Mouse (Mus musculus): Measurements from ENCODE around the gene Gm10642. TPM values are rescaled to one million over a fixed set of nuclear protein-coding genes. Genes with fewer than 3 reads are reported as not detected.

The Gm10642 gene
- polyA plus RNA-seq, 1 experiment from 2014 or later, result 0.45 TPM

DNA sequence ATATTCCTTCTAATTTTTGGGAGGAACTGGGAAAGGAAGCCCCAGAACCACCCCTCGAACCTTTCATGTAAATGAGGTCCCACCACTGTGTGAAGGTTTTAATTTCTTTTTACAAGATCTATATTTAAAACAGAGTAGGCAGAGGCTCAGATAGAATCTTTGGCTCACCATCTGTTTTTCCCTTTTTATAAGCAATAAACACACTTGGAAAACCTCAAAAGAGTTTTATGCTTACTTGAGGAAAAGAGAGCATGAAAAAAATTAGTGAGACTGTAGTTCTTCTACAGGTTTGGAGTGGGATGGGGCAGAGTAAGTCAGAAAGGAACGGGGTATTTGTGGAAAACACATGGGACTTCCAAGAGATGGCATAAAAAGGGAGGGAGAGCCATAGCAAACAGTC lies 3.8 kb upstream of the Gm10642 start:
- no peaks in the 10 kb centered on the region for H3K9me3 ChIP-seq (ENCODE audit: control insufficient read depth, low read length)
- no peak for ATAC-seq (ENCODE audit: insufficient number of reproducible peaks, insufficient read depth, low FRiP score, low read depth)
- H3K27me3 ChIP-seq (ENCODE audit: control insufficient read depth, insufficient read depth, low read length), result no peaks in the 10 kb centered on the region
- no peak overlapping the region for H3K4me3 ChIP-seq (ENCODE audit: control insufficient read depth in 1 of 2, insufficient read depth in 1 of 2, low read depth in 1 of 2, low read length in 2 of 2)
- no peak overlapping the region for H3K4me2 ChIP-seq (ENCODE audit: low read length)
- 69% methylated on average over 2 of the region's 2 CpGs for WGBS
- H3K36me3 ChIP-seq (ENCODE audit: control insufficient read depth, insufficient read depth, low read length), result peaks cover 3% of the 10 kb centered on the region; the same call in 1 of the 2 replicates
- H3K27ac ChIP-seq (replicated peaks in 1 of 2; ENCODE audit: control insufficient read depth in 1 of 2, insufficient read depth in 1 of 2, low read depth in 2 of 2, low read length in 2 of 2), result no peak overlapping the region
- peaks cover 0 to 16% of the 10 kb centered on the region in 2 experiments; a peak in 2 of 4 replicates for H3K4me1 ChIP-seq (ENCODE audit: control insufficient read depth in 2 of 2, insufficient read depth in 2 of 2, low read length in 2 of 2)
- H3K9ac ChIP-seq (ENCODE audit: low read length), result no peak overlapping the region

DNA sequence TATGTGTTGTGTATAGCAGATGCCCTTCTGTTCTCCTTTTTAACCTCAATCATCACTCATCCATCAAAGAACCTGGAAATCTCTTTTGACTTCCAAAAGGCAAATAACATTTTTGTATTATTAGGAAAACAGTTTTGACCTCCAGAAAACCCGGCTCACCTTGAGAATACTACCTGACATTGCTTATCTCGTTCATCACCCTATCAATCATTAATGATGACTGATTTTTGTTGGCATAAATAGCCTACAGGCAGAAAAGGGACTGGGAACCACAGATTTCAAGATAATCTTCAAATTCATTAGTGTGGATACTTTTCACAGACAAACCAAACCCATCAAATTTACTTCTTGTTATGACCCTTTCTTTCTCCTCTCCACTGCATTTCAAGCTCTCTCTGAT lies 2.2 kb upstream of the Gm10642 start:
- no peak for ATAC-seq (ENCODE audit: insufficient number of reproducible peaks, insufficient read depth, low FRiP score, low read depth)
- no peak overlapping the region for H3K4me3 ChIP-seq (ENCODE audit: control insufficient read depth in 1 of 2, insufficient read depth in 1 of 2, low read depth in 1 of 2, low read length in 2 of 2)
- no peaks in the 10 kb centered on the region for H3K27me3 ChIP-seq (ENCODE audit: control insufficient read depth, insufficient read depth, low read length)
- H3K4me1 ChIP-seq (ENCODE audit: control insufficient read depth in 2 of 2, insufficient read depth in 2 of 2, low read length in 2 of 2), result peaks cover 2 to 16% of the 10 kb centered on the region in 2 experiments; a peak in 3 of 4 replicates
- peak overlapping the region; percentile 65; the same call in 1 of the 2 replicates for H3K4me2 ChIP-seq (ENCODE audit: low read length)
- H3K27ac ChIP-seq (replicated peaks in 1 of 2; ENCODE audit: control insufficient read depth in 1 of 2, insufficient read depth in 1 of 2, low read depth in 2 of 2, low read length in 2 of 2), result no peak overlapping the region
- no peaks in the 10 kb centered on the region for H3K9me3 ChIP-seq (ENCODE audit: control insufficient read depth, low read length)
- H3K36me3 ChIP-seq (ENCODE audit: control insufficient read depth, insufficient read depth, low read length), result peaks cover 3% of the 10 kb centered on the region; the same call in 1 of the 2 replicates
- WGBS, result 80% methylated on average over 2 of the region's 2 CpGs
- no peak overlapping the region for H3K9ac ChIP-seq (ENCODE audit: low read length)

GRCm38 (mm10) chr9:70654496-70654895 lies 1.6 kb upstream of the Gm10642 start:
- Histone ChIP-seq H3K27me3 (ENCODE audit: control insufficient read depth, insufficient read depth, low read length) (no peaks in the 10 kb centered on the region), H3K4me3 (ENCODE audit: control insufficient read depth in 1 of 2, insufficient read depth in 1 of 2, low read depth in 1 of 2, low read length in 2 of 2) (no peak overlapping the region), H3K4me2 (ENCODE audit: low read length) (peak overlapping the region; percentile 65), H3K4me1 (ENCODE audit: control insufficient read depth in 2 of 2, insufficient read depth in 2 of 2, low read length in 2 of 2) (peaks cover 2 to 16% of the 10 kb centered on the region in 2 experiments; a peak in 3 of 4 replicates), H3K9me3 (ENCODE audit: control insufficient read depth, low read length) (no peaks in the 10 kb centered on the region), H3K36me3 (ENCODE audit: control insufficient read depth, insufficient read depth, low read length) (peaks cover 3% of the 10 kb centered on the region; the same call in 1 of the 2 replicates), H3K27ac (replicated peaks in 1 of 2; ENCODE audit: control insufficient read depth in 1 of 2, insufficient read depth in 1 of 2, low read depth in 2 of 2, low read length in 2 of 2) (no peak overlapping the region), H3K9ac (ENCODE audit: low read length) (no peak overlapping the region)
- ATAC-seq (ENCODE audit: insufficient number of reproducible peaks, insufficient read depth, low FRiP score, low read depth), result no peak
- 77% methylated on average over 4 of the region's 4 CpGs for WGBS

DNA sequence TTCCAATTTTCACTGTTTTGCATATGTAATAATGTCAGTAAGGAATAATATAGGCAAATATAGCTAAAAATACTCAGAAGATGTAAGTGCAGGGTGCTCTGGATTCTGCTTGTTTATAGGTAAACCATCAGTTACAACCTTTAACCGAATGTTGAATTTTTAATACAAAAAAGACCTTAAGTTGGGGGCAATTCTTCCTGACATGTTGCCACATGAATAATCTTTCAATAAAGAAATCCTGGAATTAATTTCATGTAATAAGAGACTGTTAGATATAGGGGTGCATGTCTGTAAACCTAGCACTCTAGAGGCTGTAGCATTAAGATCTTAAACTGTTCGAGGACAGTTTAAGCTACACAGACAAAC lies 304 bp upstream of the Gm10642 start:
- 31% methylated on average over 2 of the region's 2 CpGs for WGBS

GRCm38 (mm10) chr9:70657013-70657967 lies 1.2 kb downstream of the Gm10642 start, which contains the start of gene Mindy2:
Mindy2 (minus strand) TSS chr9:70657174.
- H3K27me3 ChIP-seq (ENCODE audit: control insufficient read depth, insufficient read depth, low read length), result no peaks in the 10 kb centered on the region
- peak within 1 kb of the TSS; percentile 65 for H3K4me2 ChIP-seq (ENCODE audit: low read length)
- H3K4me3 ChIP-seq (ENCODE audit: control insufficient read depth in 1 of 2, insufficient read depth in 1 of 2, low read depth in 1 of 2, low read length in 2 of 2), result peak within 1 kb of the TSS; percentile 91 to 95
- H3K9ac ChIP-seq (ENCODE audit: low read length), result peak within 1 kb of the TSS; percentile 90
- H3K4me1 ChIP-seq (ENCODE audit: control insufficient read depth in 2 of 2, insufficient read depth in 2 of 2, low read length in 2 of 2), result peaks cover 2 to 16% of the 10 kb centered on the region in 2 experiments; a peak in 3 of 4 replicates
- no peaks in the 10 kb centered on the region for H3K36me3 ChIP-seq (ENCODE audit: control insufficient read depth, insufficient read depth, low read length)
- WGBS, result 3% methylated on average over 67 of the region's 67 CpGs
- H3K9me3 ChIP-seq (ENCODE audit: control insufficient read depth, low read length), result no peaks in the 10 kb centered on the region
- peak; percentile 97 for ATAC-seq (ENCODE audit: insufficient number of reproducible peaks, insufficient read depth, low FRiP score, low read depth)
- H3K27ac ChIP-seq (replicated peaks in 1 of 2; ENCODE audit: control insufficient read depth in 1 of 2, insufficient read depth in 1 of 2, low read depth in 2 of 2, low read length in 2 of 2), result peak within 1 kb of the TSS; percentile 92 to 96

More for the DNA sequence above, 304 bp upstream of the Gm10642 start:
- Histone ChIP-seq H3K4me3 (ENCODE audit: control insufficient read depth in 1 of 2, insufficient read depth in 1 of 2, low read depth in 1 of 2, low read length in 2 of 2) (peak overlapping the region; percentile 91 to 95; a peak in 3 of 4 replicates), H3K27me3 (ENCODE audit: control insufficient read depth, insufficient read depth, low read length) (no peaks in the 10 kb centered on the region), H3K9me3 (ENCODE audit: control insufficient read depth, low read length) (no peaks in the 10 kb centered on the region), H3K4me2 (ENCODE audit: low read length) (peak overlapping the region; percentile 65), H3K9ac (ENCODE audit: low read length) (peak overlapping the region; percentile 90), H3K36me3 (ENCODE audit: control insufficient read depth, insufficient read depth, low read length) (no peaks in the 10 kb centered on the region), H3K27ac (replicated peaks in 1 of 2; ENCODE audit: control insufficient read depth in 1 of 2, insufficient read depth in 1 of 2, low read depth in 2 of 2, low read length in 2 of 2) (no peak overlapping the region), H3K4me1 (ENCODE audit: control insufficient read depth in 2 of 2, insufficient read depth in 2 of 2, low read length in 2 of 2) (peaks cover 2 to 16% of the 10 kb centered on the region in 2 experiments; a peak in 3 of 4 replicates)
- no peak for ATAC-seq (ENCODE audit: insufficient number of reproducible peaks, insufficient read depth, low FRiP score, low read depth)

GRCm38 (mm10) chr9:70658266-70658665 lies 2.2 kb downstream of the Gm10642 start:
- Histone ChIP-seq H3K4me2 (ENCODE audit: low read length) (no peak overlapping the region), H3K27ac (replicated peaks in 1 of 2; ENCODE audit: control insufficient read depth in 1 of 2, insufficient read depth in 1 of 2, low read depth in 2 of 2, low read length in 2 of 2) (no peak overlapping the region)
- no peak for ATAC-seq (ENCODE audit: insufficient number of reproducible peaks, insufficient read depth, low FRiP score, low read depth)

GRCm38 (mm10) chr9:70664847-70665246 lies 8.8 kb downstream of the Gm10642 start:
- Histone ChIP-seq H3K4me1 (ENCODE audit: control insufficient read depth in 2 of 2, insufficient read depth in 2 of 2, low read length in 2 of 2) (peaks cover 0 to 5% of the 10 kb centered on the region in 2 experiments; a peak in 1 of 4 replicates), H3K27me3 (ENCODE audit: control insufficient read depth, insufficient read depth, low read length) (no peaks in the 10 kb centered on the region), H3K9me3 (ENCODE audit: control insufficient read depth, low read length) (peaks cover 3% of the 10 kb centered on the region; the same call in 1 of the 2 replicates), H3K27ac (replicated peaks in 1 of 2; ENCODE audit: control insufficient read depth in 1 of 2, insufficient read depth in 1 of 2, low read depth in 2 of 2, low read length in 2 of 2) (no peak overlapping the region), H3K4me2 (ENCODE audit: low read length) (no peak overlapping the region), H3K36me3 (ENCODE audit: control insufficient read depth, insufficient read depth, low read length) (no peaks in the 10 kb centered on the region), H3K4me3 (ENCODE audit: control insufficient read depth in 1 of 2, insufficient read depth in 1 of 2, low read depth in 1 of 2, low read length in 2 of 2) (no peak overlapping the region), H3K9ac (ENCODE audit: low read length) (no peak overlapping the region)
- no peak for ATAC-seq (ENCODE audit: insufficient number of reproducible peaks, insufficient read depth, low FRiP score, low read depth)
- 77% methylated on average over 4 of the region's 4 CpGs for WGBS

More at GRCm38 (mm10) chr9:70658266-70658665, 2.2 kb downstream of the Gm10642 start:
- Histone ChIP-seq H3K27me3 (ENCODE audit: control insufficient read depth, insufficient read depth, low read length) (no peaks in the 10 kb centered on the region), H3K9me3 (ENCODE audit: control insufficient read depth, low read length) (no peaks in the 10 kb centered on the region), H3K36me3 (ENCODE audit: control insufficient read depth, insufficient read depth, low read length) (no peaks in the 10 kb centered on the region), H3K4me1 (ENCODE audit: control insufficient read depth in 2 of 2, insufficient read depth in 2 of 2, low read length in 2 of 2) (peaks cover 2 to 16% of the 10 kb centered on the region in 2 experiments; a peak in 3 of 4 replicates), H3K4me3 (ENCODE audit: control insufficient read depth in 1 of 2, insufficient read depth in 1 of 2, low read depth in 1 of 2, low read length in 2 of 2) (no peak overlapping the region), H3K9ac (ENCODE audit: low read length) (no peak overlapping the region)
- WGBS, result 56% methylated on average over 2 of the region's 2 CpGs
